Mouse (Mus musculus): ENCODE results near the gene Hist1h2bc.

Gene Hist1h2bc

DNA sequence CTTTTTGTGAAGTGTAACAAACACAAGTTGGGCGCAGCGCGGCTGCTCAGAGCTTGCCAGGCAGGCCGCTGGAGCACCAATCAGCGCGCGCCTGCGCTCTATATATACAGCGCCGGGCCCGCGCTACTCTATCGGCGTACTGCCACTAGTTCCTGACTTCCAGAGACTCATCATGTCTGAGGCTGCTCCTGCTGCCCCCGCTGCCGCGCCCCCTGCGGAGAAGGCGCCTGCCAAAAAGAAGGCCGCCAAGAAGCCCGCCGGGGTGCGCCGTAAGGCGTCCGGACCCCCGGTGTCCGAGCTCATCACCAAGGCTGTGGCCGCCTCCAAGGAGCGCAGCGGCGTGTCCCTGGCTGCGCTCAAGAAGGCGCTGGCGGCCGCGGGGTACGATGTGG is 54.7 kb downstream of the Hist1h2bc start, which contains the start of gene Hist1h1c:
Hist1h1c (plus strand) TSS at position 132 of the 392 bp plus-strand sequence.
- DNase-seq = peak; percentile 94

DNA sequence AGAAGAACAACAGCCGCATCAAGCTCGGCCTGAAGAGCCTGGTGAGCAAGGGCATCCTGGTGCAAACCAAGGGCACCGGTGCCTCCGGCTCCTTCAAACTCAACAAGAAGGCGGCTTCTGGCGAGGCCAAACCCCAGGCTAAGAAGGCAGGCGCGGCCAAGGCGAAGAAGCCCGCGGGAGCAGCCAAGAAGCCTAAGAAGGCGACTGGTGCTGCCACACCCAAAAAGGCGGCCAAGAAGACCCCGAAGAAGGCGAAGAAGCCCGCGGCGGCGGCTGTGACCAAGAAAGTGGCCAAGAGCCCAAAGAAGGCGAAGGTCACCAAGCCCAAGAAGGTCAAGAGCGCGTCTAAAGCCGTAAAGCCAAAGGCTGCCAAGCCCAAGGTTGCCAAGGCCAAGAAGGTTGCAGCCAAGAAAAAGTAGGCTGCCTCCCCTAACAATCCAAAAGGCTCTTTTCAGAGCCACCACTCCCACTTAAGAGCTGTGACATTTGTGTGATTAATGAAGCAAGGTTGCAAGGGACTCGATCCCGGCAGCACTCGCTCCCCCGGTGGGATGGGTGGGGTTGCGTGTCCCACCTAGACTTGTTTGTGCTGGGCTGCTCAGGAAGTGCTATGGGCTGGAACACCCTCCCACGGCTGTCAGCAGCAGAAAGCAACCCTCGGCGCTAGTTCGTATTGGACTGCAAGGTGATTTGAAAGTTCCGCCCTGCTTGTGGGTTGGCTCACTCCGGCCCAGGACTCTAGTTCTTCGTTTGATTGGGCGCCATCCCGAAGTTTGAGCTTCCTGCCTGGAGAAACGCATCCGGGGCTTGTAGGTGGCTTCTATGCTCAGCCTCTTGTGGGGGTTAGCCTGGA is 55.3 kb downstream of the Hist1h2bc start:
- DNase-seq = peak; percentile 95

DNA sequence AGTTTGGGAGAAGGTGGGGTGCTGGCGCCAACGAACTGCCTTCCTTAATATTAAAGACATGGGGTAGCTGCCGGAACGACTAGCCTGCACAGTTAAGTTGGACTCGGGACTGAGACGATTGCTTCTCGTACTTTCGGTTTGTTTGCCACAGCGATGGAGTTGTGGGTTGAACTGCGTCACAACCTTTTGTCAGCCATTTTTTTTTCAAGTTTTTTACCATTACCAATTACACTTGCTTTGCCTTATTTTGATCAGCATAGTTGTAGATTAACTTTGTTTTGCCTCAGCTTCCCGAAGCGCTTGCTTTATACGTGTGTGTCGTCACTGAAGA is 55.9 kb downstream of the Hist1h2bc start:
- DNase-seq = no peak

DNA sequence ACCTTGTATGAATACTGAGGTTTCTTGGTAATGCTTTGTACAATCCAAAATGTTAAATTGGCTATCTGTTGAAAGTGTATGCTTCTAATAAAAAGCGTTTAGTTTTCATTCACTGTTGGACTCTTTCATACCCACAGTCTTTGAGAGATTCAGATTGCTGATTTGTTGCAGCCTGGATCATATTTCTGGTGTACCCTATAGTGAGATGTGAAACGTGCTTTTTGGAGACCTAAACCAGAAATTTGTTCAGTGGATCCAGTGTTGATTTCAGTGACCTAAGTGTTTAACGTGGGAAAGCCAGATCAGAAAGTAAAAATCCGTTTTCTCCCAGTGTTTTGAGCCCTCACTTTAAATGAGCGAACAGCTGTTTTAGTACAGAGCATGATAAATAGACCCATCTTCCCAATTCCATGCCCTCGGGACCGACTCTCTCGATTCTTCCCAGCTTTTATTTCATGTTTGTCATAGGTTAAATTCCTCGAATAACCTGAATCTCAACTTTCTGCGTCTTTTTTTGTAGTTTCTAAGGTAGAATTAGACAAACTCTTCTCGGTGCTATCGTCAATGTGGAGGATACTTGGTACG is 56.3 kb downstream of the Hist1h2bc start:
- DNase-seq = no peak

DNA sequence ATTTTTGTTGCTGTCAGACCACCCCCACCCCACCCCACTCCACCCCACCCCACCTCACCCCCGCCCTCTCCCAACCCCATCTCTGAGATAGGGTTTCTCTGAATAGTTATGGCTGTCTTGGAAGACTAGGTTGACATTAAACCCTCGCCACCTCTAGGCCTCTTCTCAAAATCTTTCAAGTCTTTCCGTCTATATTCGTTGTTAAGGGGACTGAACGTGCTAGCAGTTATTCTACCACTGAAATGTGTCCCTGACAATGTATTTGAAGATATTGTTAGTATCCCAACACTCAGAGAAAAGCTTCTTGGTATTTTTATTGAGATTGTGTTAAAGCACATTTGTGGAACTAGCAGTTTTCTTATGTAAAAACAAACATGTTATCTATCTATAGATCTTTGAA is 56.9 kb downstream of the Hist1h2bc start:
- DNase-seq = no peak

DNA sequence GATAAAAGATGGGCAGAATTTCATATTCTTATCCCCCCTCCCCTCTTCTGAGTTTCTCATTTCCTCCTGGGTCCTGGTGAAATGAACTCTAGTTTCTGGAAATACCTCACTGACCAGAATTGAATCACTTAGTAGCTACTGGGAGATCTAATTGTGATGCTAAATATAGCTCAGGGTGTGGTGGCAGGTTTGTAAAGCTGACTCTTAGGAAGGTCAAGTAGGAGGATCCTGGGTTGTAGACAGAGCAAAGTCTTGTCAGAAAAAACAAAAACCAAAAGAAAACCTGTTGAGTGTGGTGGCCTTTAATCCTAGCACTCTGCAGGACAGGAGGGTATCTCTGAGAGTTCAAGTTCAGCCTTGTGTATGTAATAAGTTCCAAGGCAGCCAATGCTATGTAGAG is 58.0 kb downstream of the Hist1h2bc start:
- no peak for DNase-seq

Measured in lung, postnatal 10 days (tissue).